Mouse (Mus musculus): Measurements from ENCODE around the gene Dcps. TPM values are rescaled to one million over a fixed set of nuclear protein-coding genes. Genes with fewer than 3 reads are reported as not detected.

Gene Dcps
- total RNA-seq (2021) = 10 to 100 TPM; 15.6 to 17.8 TPM
- long read RNA-seq, experiment 1, transcript Dcps-201 (6 exons, 1,274 nt) = major isoform, 36 of 38 reads
- long read RNA-seq, experiment 1, partial matches to known transcripts = 0 of 38 reads
- long read RNA-seq, experiment 1, other reads (novel, unspliced or antisense) = 2 of 38 reads
- long read RNA-seq, experiment 2, transcript Dcps-201 (6 exons, 1,274 nt) = major isoform, 15 of 18 reads
- long read RNA-seq, experiment 2, partial matches to known transcripts = 0 of 18 reads
- long read RNA-seq, experiment 2, other reads (novel, unspliced or antisense) = 3 of 18 reads

DNA sequence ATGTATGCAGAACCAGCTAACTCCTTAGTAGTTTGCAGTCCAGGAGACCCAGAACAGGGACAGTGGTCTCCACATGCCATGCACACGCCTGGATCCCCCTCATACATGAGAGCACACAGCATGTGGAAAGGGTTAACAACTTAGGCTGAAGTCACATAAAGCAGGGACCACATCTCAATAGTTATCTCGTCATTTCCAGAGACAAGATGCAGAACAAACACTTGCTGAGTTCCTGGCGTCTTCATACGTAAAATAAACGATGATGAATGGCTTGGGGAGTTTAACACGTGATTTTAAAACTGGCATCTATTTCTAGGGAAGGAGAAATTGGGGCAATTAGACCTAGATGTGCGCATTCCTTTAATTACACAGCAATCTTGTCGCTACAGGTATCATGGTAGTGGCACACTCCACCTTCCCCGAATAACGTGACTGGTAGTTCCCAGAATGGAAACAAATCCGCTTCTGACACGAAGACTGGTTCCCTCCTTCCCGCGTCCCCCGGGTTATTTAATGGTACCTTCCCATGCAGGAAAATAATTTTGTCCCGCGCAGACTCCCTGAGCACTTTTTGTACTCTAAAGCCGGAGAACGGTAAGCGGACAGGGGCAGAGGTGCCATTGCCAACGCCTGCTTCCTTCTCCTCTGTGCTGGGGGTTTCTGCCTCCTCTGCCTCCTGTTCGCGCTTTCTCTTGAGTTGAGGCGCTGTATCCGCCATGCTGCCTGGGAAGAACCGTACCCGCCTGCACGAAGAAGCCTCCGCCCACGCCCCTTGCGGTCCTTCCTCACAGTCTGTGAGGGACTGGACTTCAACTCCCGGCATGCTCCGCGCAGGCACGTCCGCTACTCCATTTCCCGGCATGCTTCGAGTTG is at the start of gene Dcps:
TSS of gene Dcps (minus strand) at position 811 of the 873 bp plus-strand sequence.
- intact Hi-C loops (cut with DNase I) = no loop called here
- DNase-seq (ENCODE audit: low spot score in 2 of 2) = peak; percentile 95 to 96

DNA sequence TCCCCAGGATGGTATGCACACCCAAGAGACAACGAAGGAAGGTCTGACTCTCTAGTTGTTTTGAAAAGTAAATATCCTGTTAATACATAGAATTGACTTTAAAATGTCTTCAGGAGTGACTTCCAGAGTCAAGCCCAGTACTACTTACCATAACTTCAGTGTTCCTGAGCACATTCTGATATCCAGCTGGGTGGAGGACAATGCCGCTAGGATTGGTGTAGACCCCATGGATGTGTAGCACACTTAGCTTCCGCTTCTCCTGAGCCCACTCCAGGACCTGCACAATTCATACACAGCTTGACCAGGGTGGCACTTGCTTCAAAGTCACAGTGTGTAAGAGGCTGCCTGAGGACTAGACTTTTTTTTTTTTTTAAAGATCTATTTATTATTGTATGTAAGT is 47.6 kb upstream of the Dcps start:
- intact Hi-C loops (cut with DNase I) = no loop called here
- no peak for DNase-seq (ENCODE audit: low spot score in 2 of 2)

GRCm38 (mm10) chr9:35217963-35218362 is 42.1 kb upstream of the Dcps start:
- intact Hi-C loops (cut with DNase I) = no loop called here

DNA sequence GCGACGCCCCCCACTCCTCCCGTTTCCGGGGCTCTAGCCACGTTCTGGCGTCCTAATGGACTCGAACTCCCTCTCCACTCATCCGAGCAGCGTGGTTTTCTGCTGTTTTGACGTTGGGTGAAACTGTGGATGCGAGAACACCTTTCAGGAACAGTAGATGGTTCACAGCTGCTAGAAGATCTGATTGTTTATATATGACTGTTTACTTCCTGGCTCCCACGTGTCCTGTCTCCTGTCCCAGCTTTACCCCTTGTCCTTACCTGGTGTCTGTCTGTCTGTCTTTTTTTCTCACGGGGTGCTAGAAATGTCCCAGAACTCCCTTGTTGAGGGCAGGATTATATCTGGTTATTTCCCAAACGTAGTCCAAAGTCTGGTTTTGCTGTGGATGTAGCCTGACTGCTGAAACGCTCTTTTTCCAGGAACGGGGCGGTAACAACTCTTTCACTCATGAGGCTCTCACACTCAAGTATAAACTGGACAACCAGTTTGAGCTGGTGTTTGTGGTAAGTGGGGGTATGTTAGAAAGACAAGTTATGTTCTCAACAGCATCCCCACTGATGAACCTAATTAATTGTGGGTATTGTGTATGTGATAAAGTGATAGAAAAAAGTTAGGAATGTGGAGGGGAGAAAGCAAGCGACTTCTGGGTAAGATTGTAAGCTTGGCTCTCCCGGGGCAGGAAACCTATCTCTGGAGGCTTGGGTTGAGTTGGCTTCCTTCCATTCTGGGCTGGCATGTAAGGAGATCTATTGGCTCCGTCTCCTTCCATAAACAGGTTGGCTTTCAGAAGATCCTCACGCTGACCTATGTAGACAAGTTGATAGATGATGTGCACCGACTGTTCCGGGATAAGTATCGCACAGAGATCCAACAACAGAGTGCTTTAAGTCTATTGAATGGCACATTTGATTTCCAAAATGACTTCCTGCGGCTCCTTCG is 36.0 kb upstream of the Dcps start:
- DNase-seq (ENCODE audit: low spot score in 2 of 2) = no peak
- intact Hi-C loops (cut with DNase I) = loop anchor here (2.0 kb wide), 1 partner anchor 55 kb away; the partner anchor contains the start of genes Fam118b and Rpusd4

More at GRCm38 (mm10) chr9:35217963-35218362, 42.1 kb upstream of the Dcps start:
- no peak for DNase-seq (ENCODE audit: low spot score in 2 of 2)

DNA sequence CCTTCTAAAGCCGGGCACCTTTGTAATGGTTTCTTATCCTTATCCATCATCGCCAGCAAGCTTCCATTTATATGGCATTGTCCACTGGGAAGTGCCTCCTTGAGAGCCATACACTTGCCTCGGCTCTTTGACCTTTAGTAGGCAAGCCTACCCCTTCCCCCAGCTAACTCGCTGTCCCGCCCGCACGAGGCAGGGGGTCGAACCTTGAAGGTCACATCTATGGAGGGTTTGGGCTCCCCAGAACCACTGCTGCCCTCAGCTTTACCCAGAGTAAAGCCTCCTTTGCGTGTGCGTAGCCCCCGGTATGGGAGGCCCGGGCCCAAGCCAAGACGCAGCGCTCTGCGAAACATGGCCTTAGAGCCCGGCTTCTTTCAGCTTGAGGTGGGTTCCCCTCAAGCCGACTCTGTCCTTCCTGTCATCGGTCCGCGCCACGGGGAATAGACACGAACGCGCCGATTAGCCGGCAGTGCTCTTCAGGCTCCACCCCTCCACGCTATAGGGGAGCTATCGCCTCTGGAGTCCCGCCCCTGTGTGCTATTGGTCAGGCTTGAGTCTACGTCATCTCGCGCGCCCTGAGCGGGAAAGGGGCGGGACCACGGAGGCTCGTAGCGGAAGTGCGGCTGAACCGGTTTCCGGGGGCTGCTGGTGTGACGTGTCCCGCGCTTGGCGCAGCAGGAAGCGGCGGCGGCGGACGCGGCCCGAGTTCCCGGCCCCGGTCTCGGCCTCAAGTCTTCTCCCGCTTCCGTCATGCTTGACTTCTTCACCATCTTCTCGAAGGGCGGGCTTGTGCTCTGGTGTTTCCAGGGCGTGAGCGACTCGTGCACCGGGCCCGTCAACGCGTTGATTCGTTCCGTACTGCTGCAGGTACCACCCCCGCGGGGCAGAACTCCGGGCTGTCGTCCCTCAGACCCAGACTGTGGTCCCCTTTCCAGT is 34.9 kb upstream of the Dcps start, which contains the start of gene Foxred1:
TSS of gene Foxred1 (minus strand) at position 514 of the 933 bp plus-strand sequence.
- intact Hi-C loops (cut with DNase I) = loop anchor here (2.0 kb wide), 1 partner anchor 56 kb away; the partner anchor contains the start of genes Fam118b and Rpusd4

DNA sequence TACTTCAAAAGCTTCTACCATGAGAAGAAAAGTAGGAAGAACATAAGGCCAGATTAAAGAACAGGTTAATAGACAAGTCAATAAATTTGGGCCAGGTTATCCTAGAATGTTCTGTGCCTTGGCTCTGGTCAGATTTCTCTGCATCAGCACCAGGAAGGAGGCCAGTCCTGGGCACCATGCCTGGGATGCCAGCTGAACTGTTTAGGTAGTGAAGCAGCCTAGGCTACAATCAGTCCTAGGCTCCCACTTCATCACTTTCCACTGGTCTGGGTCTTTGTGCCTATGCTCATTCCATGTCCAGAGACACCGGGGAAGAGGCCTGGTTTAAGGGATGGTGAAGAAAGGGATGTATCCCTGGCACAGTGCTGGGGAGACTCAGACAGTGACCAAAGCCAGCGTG is 28.6 kb upstream of the Dcps start:
- no peak for DNase-seq (ENCODE audit: low spot score in 2 of 2)
- intact Hi-C loops (cut with DNase I) = no loop called here

More for the DNA sequence above, 34.9 kb upstream of the Dcps start, which contains the start of gene Foxred1:
- peak; percentile 99 for DNase-seq (ENCODE audit: low spot score in 2 of 2)

GRCm38 (mm10) chr9:35203536-35203935 is 27.7 kb upstream of the Dcps start:
- intact Hi-C loops (cut with DNase I) = no loop called here
- DNase-seq (ENCODE audit: low spot score in 2 of 2) = no peak

GRCm38 (mm10) chr9:35200529-35201060 is 24.7 kb upstream of the Dcps start:
- intact Hi-C loops (cut with DNase I) = no loop called here
- DNase-seq (ENCODE audit: low spot score in 2 of 2) = no peak

- DNase-seq (ENCODE audit: low spot score in 2 of 2) = peak; percentile 75 to 83
- intact Hi-C loops (cut with DNase I) = no loop called here
These were observed 24.1 kb upstream of the Dcps start, which contains the start of the genes Srpr and Tirap for GRCm38 (mm10) chr9:35199772-35200471. Gene Srpr (plus strand): TSS chr9:35200175. Gene Tirap (minus strand): TSS chr9:35200291.

GRCm38 (mm10) chr9:35198945-35199771 is 23.3 kb upstream of the Dcps start:
- no peak for DNase-seq (ENCODE audit: low spot score in 2 of 2)
- intact Hi-C loops (cut with DNase I) = no loop called here

DNA sequence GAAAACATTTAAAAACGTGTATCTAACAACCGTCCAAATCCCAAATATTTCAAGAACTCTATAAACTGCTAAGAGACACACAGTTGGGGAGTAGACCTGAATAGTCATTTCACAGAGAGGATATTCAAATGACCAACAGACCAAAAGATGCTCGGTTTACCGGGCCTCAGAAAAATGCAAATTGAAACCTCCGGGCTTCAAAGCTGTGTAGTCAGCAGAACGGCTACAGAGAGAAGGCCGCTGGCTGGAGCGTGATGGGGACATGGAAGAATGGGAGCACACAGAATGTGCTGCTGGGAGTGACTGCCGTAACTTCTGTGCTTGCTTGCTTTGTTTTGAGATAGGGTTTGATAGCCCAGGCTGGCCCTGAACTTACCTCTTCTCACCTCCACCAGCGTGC is 22.5 kb upstream of the Dcps start:
- no peak for DNase-seq (ENCODE audit: low spot score in 2 of 2)
- intact Hi-C loops (cut with DNase I) = no loop called here

- no peak for DNase-seq (ENCODE audit: low spot score in 2 of 2)
- intact Hi-C loops (cut with DNase I) = no loop called here
These were observed 21.8 kb upstream of the Dcps start for GRCm38 (mm10) chr9:35197625-35198024.

DNA sequence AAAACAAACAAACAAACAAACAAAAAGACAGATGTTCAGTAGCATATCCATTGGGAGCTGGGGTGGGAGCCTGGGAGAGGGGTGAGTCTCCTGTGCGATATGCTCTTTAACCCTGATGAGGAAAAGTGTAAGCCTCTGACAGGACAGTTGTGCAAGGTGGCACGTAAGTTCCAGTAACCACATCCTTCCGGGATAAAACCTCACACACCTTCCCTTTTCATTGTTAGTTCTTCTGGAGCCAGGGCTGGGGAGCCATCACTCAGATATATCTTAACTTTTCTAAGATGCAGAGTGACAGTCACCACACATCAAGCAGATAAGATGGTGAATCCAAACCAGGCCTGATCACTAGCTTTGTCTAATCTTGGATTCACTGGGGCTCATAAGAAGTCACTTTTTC is 18.2 kb upstream of the Dcps start:
- no peak for DNase-seq (ENCODE audit: low spot score in 2 of 2)
- intact Hi-C loops (cut with DNase I) = no loop called here

DNA sequence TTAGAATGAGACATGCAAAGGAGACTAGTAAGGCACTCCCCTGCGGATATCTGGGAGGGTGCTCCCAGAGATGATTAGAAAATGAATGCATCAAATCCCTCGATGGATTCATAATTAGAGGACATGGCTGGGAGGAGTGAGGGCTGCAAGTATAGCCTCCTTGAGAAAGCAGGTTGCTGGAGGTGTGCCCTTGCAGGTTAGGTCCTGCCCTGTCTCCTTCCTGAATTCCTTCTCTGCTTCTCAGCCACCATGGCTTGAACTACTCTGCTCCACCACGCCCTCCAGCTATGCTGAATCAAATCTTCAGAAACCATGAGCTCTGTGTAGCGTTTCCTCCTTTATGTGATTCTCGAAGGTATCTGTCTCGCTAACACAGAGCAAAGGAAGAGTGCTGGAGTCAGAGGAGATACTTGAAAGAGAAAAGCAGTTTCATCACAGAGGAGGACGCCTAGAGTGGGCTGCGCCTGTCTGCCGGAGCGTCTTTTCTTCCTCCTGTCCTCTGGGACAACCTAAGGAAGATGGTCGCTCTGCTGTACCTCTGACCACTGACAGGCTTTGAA is 17.2 kb upstream of the Dcps start:
- no peak for DNase-seq (ENCODE audit: low spot score in 2 of 2)
- intact Hi-C loops (cut with DNase I) = no loop called here

- peak; percentile 64 for DNase-seq (ENCODE audit: low spot score in 2 of 2)
- intact Hi-C loops (cut with DNase I) = no loop called here
These were observed 12.8 kb upstream of the Dcps start for GRCm38 (mm10) chr9:35188700-35189099.

GRCm38 (mm10) chr9:35187351-35187903 is 11.6 kb upstream of the Dcps start:
- intact Hi-C loops (cut with DNase I) = no loop called here
- no peak for DNase-seq (ENCODE audit: low spot score in 2 of 2)

Data from left cerebral cortex, postnatal 14 days (tissue).